Mouse (Mus musculus) hindbrain, embryonic 16.5 days (tissue): Measurements from ENCODE around the gene Lhfpl2. TPM values are rescaled to one million over a fixed set of nuclear protein-coding genes. Genes with fewer than 3 reads are reported as not detected.

ENCODE experiments used
- ATAC-seq: fragments of 200-750 bp; cut with Nextera tagmentation; 2 replicates; pipeline ENCODE4 v1.8.0; 2017; ENCODE audit warnings: moderate TSS enrichment, moderate library complexity
- H3K27ac ChIP-seq: fragments of 300-500 bp; sonication (generic); 2 replicates; pipeline ENCODE4 v1.5.1; 2014; ENCODE audit warnings: low read depth, mild to moderate bottlenecking, control low read depth, low read length, moderate library complexity
- H3K27me3 ChIP-seq: fragments of 300-500 bp; sonication (generic); replicated peaks from 2 replicates; pipeline ENCODE4 v1.6.1; 2014; ENCODE audit warnings: low read length; ENCODE audit not compliant: control insufficient read depth, insufficient read depth
- H3K36me3 ChIP-seq: fragments of 300-500 bp; sonication (generic); 2 replicates; pipeline ENCODE4 v1.6.1; 2014; ENCODE audit warnings: mild to moderate bottlenecking, low read length, moderate library complexity, mixed read lengths; ENCODE audit not compliant: control insufficient read depth, insufficient read depth
- H3K4me1 ChIP-seq: fragments of 300-500 bp; sonication (generic); 2 replicates; pipeline ENCODE4 v1.6.1; 2014; ENCODE audit warnings: low read depth, low read length; ENCODE audit not compliant: control insufficient read depth, insufficient read depth
- H3K4me2 ChIP-seq: fragments of 300-500 bp; sonication (generic); 2 replicates; pipeline ENCODE4 v1.6.1; 2014; ENCODE audit warnings: mild to moderate bottlenecking, low read length, control low read depth, moderate library complexity
- H3K4me3 ChIP-seq: fragments of 300-500 bp; sonication (generic); 2 replicates; pipeline ENCODE4 v1.5.1; 2014; ENCODE audit warnings: mild to moderate bottlenecking, low read length, control low read depth, moderate library complexity
- H3K9ac ChIP-seq: fragments of 300-500 bp; sonication (generic); 2 replicates; pipeline ENCODE4 v1.6.1; 2014; ENCODE audit warnings: low read depth, mild to moderate bottlenecking, control low read depth, low read length, moderate library complexity
- H3K9me3 ChIP-seq: fragments of 300-500 bp; sonication (generic); 2 replicates; pipeline ENCODE4 v1.6.1; 2014; ENCODE audit warnings: mild to moderate bottlenecking, low read length, moderate library complexity; ENCODE audit not compliant: control insufficient read depth
- WGBS: fragments of 180-500 bp; shearing (Covaris S2); extraction: QIAGEN DNeasy Blood & Tissue Kit; methylation state at CpG from one replicate; pipeline ENCODE4 v1.1.7; 2014; 5-methylcytosine and 5-hydroxymethylcytosine counted together
- polyA plus RNA-seq: library from polyadenylated mRNA; unstranded; fragments of >200 nt; fragmentation: Nextera tagmentation; extraction: Ambion mirVana; gene quantifications from 2 replicates; pipeline ENCODE4 v1.2.1, GENCODE M21; 2015

Gene Lhfpl2
- polyA plus RNA-seq, 1 experiment from 2014 or later: 21.0 TPM

DNA sequence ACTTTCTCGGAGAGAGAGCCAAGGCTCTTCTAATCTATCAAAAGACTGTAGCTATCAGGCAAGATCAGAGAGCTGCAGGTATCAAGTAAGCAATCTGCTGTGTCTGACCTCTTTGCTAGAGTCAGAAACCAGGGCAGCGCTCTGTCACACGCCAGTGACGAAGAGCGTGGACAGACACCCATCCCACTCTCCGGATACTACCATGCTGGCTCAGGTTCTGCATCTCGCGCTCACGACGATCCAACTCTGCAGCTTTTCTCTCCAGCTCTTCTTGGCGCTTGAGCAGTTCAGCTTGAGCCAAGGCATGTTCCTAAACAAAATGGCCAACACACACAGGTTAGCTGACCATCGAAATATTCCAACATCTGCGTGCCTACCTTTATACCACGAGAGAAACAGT, 174.3 kb downstream of the Lhfpl2 start:
- Histone ChIP-seq H3K4me1 (no peaks in the 10 kb centered on the region), H3K4me3 (no peak overlapping the region), H3K36me3 (peaks cover 2% of the 10 kb centered on the region), H3K4me2 (no peak overlapping the region), H3K27ac (no peak overlapping the region), H3K9me3 (no peaks in the 10 kb centered on the region), H3K27me3 (no peaks in the 10 kb centered on the region), H3K9ac (no peak overlapping the region)
- no peak for ATAC-seq
- WGBS: 92% methylated on average over 14 of the region's 14 CpGs

DNA sequence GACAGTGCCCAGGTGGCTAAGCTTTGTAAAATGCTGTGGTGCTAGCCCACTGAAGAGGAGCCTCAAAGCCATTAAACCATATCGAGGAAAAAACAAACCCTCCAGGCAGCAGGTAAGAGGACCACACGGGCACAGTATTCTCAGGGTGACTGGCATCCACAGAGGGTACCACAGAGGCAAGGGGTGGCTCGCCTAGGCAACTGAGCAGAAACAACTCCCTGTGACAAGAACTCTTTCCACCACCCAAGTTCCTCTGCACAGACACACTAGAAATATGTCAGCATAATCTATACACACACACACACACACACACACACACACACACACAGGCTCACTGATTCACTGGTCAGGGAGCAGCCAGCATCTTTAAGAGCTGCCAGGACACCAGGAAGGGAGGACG, 181.9 kb downstream of the Lhfpl2 start:
- Histone ChIP-seq H3K4me3 (no peak overlapping the region), H3K4me1 (peaks cover 3% of the 10 kb centered on the region; the same call in 1 of the 2 replicates), H3K27me3 (no peaks in the 10 kb centered on the region), H3K9me3 (no peaks in the 10 kb centered on the region), H3K9ac (no peak overlapping the region), H3K4me2 (no peak overlapping the region), H3K36me3 (no peaks in the 10 kb centered on the region), H3K27ac (no peak overlapping the region)
- WGBS: 65% methylated on average over 4 of the region's 4 CpGs
- ATAC-seq: no peak

DNA sequence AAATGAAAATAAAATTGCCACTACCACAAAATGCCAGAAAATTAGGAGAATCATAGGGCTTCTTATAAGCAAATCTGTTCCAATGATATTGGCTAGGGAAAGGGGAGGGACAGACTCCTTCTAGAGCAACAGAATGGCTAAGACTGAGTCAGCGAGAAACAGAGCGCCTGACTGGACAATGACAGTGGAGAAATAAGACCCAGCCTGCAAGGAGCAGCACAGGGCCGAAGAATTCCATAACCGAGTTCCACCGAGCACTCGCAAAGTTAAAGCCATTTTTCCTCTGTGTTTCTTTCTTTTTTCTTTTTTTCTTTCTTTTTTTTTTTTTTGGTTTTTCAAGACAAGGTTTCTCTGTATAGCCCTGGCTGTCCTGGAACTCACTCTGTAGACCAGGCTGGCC, 182.5 kb downstream of the Lhfpl2 start:
- Histone ChIP-seq H3K4me2 (no peak overlapping the region), H3K27me3 (no peaks in the 10 kb centered on the region), H3K9me3 (no peaks in the 10 kb centered on the region), H3K27ac (no peak overlapping the region), H3K4me3 (no peak overlapping the region), H3K36me3 (no peaks in the 10 kb centered on the region), H3K9ac (no peak overlapping the region), H3K4me1 (peaks cover 3% of the 10 kb centered on the region; the same call in 1 of the 2 replicates)
- WGBS: 83% methylated on average over 6 of the region's 6 CpGs
- ATAC-seq: no peak

DNA sequence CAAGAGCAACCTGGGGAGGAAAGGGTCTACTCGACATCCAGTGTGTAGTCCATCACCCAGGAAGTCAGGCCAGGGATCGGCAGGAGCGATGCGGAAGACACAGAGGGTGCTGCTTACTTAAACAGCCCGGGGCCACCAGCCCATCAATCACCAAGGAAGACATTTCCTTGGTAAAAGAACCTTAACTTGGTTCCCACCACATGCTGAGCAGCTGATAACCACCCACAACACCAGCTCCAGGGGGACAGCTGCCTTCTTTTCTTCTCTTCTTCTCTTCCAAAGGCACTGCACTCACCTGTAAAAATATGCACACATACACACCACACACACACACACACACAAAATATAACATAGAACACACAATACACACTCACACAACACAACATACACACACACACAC, 183.3 kb downstream of the Lhfpl2 start:
- Histone ChIP-seq H3K4me1 (peaks cover 3% of the 10 kb centered on the region; the same call in 1 of the 2 replicates), H3K4me2 (no peak overlapping the region), H3K27me3 (no peaks in the 10 kb centered on the region), H3K36me3 (no peaks in the 10 kb centered on the region), H3K9me3 (no peaks in the 10 kb centered on the region), H3K4me3 (no peak overlapping the region), H3K9ac (no peak overlapping the region), H3K27ac (no peak overlapping the region)
- no peak for ATAC-seq
- WGBS: 42% methylated on average over 5 of the region's 5 CpGs

DNA sequence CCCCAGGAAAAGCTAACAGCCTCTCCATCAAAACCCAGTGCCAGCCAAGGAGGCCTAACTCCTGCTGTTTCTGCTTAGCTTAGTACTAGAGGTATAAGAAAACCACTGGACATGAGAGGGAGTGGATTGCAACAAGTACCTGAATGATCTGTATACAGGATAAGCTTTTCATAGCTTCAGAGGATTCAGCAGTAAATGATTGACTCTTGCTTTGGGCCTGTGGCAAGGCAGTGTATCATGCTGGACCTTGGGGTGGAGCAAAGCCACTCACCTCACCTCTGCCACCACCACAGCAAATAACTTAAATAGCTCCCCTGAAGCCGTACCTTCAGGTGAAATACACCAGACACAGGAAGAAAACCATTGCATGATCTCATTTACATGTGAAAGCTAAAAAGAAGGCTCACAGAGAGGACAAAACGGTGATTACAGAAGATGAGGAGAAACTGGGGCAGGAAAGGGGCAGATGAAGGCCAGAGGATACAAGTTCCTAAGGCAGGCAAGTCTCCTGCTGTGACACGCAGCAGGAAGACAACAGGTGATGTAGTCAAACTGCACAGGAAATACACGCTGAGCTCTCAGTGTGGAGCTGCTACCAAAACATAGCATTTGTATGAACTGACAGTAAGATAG, 184.4 kb downstream of the Lhfpl2 start:
- no peaks in the 10 kb centered on the region for H3K9me3 ChIP-seq
- H3K4me2 ChIP-seq: no peak overlapping the region
- no peak for ATAC-seq
- no peak overlapping the region for H3K4me3 ChIP-seq
- H3K27ac ChIP-seq: no peak overlapping the region
- WGBS: 38% methylated on average over 4 of the region's 4 CpGs
- peaks cover 3% of the 10 kb centered on the region; the same call in 1 of the 2 replicates for H3K4me1 ChIP-seq
- no peaks in the 10 kb centered on the region for H3K36me3 ChIP-seq
- no peaks in the 10 kb centered on the region for H3K27me3 ChIP-seq
- no peak overlapping the region for H3K9ac ChIP-seq

DNA sequence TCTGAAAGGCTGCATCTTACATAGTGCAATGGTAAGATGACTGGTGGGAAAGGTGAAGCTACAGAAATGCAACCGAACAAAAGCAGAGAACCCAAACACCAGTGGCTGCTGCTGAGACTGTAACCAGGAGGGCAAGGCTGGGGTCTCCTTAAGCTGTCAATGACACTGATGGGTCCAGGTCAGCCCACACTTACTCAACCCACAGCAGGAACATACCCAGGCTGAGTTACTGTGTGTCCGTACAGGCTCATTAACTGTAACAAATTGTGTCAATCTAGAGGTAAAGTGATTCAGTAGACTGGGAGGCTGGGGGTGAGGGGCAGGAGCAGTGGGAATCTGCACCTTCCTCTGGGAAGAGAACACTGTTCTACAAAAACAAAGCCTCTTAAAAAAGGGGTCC, 185.3 kb downstream of the Lhfpl2 start:
- 49% methylated on average over 2 of the region's 2 CpGs for WGBS
- Histone ChIP-seq H3K4me1 (peaks cover 3% of the 10 kb centered on the region; the same call in 1 of the 2 replicates), H3K4me2 (no peak overlapping the region), H3K27ac (no peak overlapping the region), H3K9ac (no peak overlapping the region), H3K9me3 (no peaks in the 10 kb centered on the region), H3K4me3 (no peak overlapping the region), H3K36me3 (no peaks in the 10 kb centered on the region), H3K27me3 (no peaks in the 10 kb centered on the region)
- ATAC-seq: no peak

Other genes starting within 250 kb of the Lhfpl2 start
- gene Scamp1, start 228.1 kb downstream of the Lhfpl2 start, polyA plus RNA-seq: 176 and 178 TPM in 2 replicates